Mouse (Mus musculus) brain, embryonic 14.5 days (tissue): Measurements from ENCODE around the gene Ube2e2.

Source experiments
- CTCF ChIP-seq: fragments of 200-500 bp; IDR thresholded peaks from 2 replicates; pipeline ENCODE4 v1.5.1; 2012; ENCODE audit warnings: inconsistent platforms, mild to moderate bottlenecking, moderate library complexity, borderline replicate concordance; ENCODE audit not compliant: insufficient read depth, insufficient read length; ENCODE audit errors: extremely low read depth
- POLR2A ChIP-seq: fragments of 200-500 bp; IDR thresholded peaks from 2 replicates; pipeline ENCODE4 v1.6.1; 2012; ENCODE audit warnings: mild to moderate bottlenecking, inconsistent platforms, borderline replicate concordance; ENCODE audit not compliant: poor library complexity, insufficient read depth, insufficient read length, severe bottlenecking; ENCODE audit errors: extremely low read depth

DNA sequence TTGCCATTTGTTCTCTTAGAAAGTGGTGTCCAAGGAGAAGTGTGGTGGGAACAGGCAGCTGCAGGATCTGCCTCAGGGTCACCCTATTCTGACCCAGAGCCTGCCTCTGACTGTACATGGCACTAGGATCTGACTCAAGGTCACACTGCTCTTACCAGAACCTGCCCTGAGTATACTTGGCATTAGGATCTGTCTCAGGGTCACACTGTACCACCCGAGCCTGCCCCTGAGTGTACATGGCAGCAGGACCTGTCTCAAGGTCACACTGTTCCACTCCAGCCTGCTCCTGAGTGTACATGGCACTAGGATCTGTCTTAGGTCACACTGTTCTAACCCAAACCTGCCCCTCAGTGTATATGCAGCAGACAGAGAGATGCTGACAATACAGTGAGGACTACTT lies 177.1 kb downstream of the Ube2e2 start:
- TF ChIP-seq CTCF (no peak), POLR2A (no peak)
